Mouse (Mus musculus): ENCODE data around the gene Lrguk. TPM values are rescaled to one million over a fixed set of nuclear protein-coding genes. Genes with fewer than 3 reads are reported as not detected.
A peak's percentile ranks its signal among the peaks of the same experiment; 100 is the strongest.

The Lrguk gene
- total and polyA plus RNA-seq, 3 experiments, result 0.09 to 0.18 (median 0.10) TPM

GRCm38 (mm10) chr6:34071936-34072335 is 42.7 kb downstream of the Lrguk start:
- TF ChIP-seq POLR2A (IDR thresholded peaks at IDR 0.05; ENCODE audit: insufficient read depth, low read depth, low read length), result no peak
- TF ChIP-seq EP300 (IDR thresholded peaks at IDR 0.05; ENCODE audit: insufficient read depth, low read depth, low read length), result no peak
- no peak for TF ChIP-seq CTCF (IDR thresholded peaks at IDR 0.05)
- Histone ChIP-seq H3K79me2 (replicated peaks; ENCODE audit: control insufficient read depth, insufficient read depth, low read length) (no peaks in the 10 kb centered on the region), H3K27me3 (ENCODE audit: control insufficient read depth, insufficient read depth, low read length) (no peaks in the 10 kb centered on the region), H3K4me3 (no peak overlapping the region), H3K4me1 (ENCODE audit: control insufficient read depth, insufficient read depth, low read length) (no peaks in the 10 kb centered on the region), H3K36me3 (ENCODE audit: control insufficient read depth, insufficient read depth, low read length) (no peaks in the 10 kb centered on the region), H3K9ac (ENCODE audit: low read depth, low read length) (no peak overlapping the region), H3K27ac (no peak overlapping the region)
- WGBS, result 56% methylated on average over 5 of the region's 5 CpGs
- intact Hi-C loops (cut with DNase I), result no loop called here
- DNase-seq, result no peak

DNA sequence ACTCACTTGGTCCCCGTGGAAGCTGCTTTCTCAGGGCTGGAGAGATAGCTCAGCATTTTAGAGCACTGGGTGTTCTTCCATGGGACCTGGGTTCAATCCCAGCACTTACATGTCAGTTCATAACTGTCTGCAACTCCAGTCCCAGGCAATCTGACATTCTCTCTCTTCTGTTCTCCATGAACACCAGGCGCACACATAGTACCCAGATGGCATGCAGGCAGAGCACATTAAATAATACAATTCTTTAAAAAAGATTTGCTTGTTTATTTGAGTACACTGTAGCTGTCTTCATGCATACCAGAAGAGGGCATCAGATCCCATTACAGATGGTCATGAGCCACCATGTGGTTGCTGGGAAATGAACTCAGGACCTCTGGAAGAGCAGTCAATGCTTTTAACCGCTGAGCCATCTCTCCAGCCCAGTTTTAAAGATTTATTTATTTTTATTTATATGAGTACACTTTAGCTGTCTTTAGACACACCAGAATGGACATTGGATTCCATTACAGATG is 44.7 kb downstream of the Lrguk start:
- H3K4me1 ChIP-seq (ENCODE audit: control insufficient read depth, insufficient read depth, low read length), result no peaks in the 10 kb centered on the region
- no peak overlapping the region for H3K4me3 ChIP-seq
- intact Hi-C loops (cut with DNase I), result no loop called here
- H3K79me2 ChIP-seq (replicated peaks; ENCODE audit: control insufficient read depth, insufficient read depth, low read length), result no peaks in the 10 kb centered on the region
- WGBS, result 82% methylated on average over 3 of the region's 3 CpGs
- H3K27ac ChIP-seq, result no peak overlapping the region
- DNase-seq, result no peak
- no peaks in the 10 kb centered on the region for H3K36me3 ChIP-seq (ENCODE audit: control insufficient read depth, insufficient read depth, low read length)
- TF ChIP-seq POLR2A (IDR thresholded peaks at IDR 0.05; ENCODE audit: insufficient read depth, low read depth, low read length), result no peak
- TF ChIP-seq CTCF (IDR thresholded peaks at IDR 0.05), result peak; percentile 26; the same call in 1 of the 2 replicates
- no peaks in the 10 kb centered on the region for H3K27me3 ChIP-seq (ENCODE audit: control insufficient read depth, insufficient read depth, low read length)
- H3K9ac ChIP-seq (ENCODE audit: low read depth, low read length), result no peak overlapping the region

DNA sequence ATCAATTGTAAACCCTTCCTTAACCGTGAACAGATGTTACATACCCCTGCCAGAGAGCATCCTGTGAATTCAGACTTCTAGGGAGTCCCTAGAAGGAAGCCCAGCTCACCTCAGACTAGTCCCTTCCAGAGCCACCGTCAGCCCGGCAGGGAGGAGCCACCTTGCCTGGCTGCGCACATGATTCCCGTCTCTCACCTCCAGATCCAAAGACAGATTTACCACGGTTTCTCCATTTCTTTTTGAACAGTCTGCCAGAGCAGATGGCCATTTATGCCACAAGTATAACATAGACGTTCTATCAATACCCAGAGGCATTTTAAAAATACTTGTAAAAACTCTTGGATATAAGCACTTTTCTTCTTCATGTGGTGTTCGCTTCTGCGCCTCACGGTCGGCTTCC is 46.3 kb downstream of the Lrguk start:
- Histone ChIP-seq H3K9ac (ENCODE audit: low read depth, low read length) (no peak overlapping the region), H3K27ac (no peak overlapping the region), H3K4me1 (ENCODE audit: control insufficient read depth, insufficient read depth, low read length) (no peaks in the 10 kb centered on the region), H3K79me2 (replicated peaks; ENCODE audit: control insufficient read depth, insufficient read depth, low read length) (no peaks in the 10 kb centered on the region), H3K36me3 (ENCODE audit: control insufficient read depth, insufficient read depth, low read length) (no peaks in the 10 kb centered on the region), H3K4me3 (no peak overlapping the region), H3K27me3 (ENCODE audit: control insufficient read depth, insufficient read depth, low read length) (no peaks in the 10 kb centered on the region)
- TF ChIP-seq EP300 (IDR thresholded peaks at IDR 0.05; ENCODE audit: insufficient read depth, low read depth, low read length) (no peak), POLR2A (IDR thresholded peaks at IDR 0.05; ENCODE audit: insufficient read depth, low read depth, low read length) (no peak), CTCF (IDR thresholded peaks at IDR 0.05) (no peak)
- intact Hi-C loops (cut with DNase I), result no loop called here
- no peak for DNase-seq
- 85% methylated on average over 11 of the region's 11 CpGs for WGBS

DNA sequence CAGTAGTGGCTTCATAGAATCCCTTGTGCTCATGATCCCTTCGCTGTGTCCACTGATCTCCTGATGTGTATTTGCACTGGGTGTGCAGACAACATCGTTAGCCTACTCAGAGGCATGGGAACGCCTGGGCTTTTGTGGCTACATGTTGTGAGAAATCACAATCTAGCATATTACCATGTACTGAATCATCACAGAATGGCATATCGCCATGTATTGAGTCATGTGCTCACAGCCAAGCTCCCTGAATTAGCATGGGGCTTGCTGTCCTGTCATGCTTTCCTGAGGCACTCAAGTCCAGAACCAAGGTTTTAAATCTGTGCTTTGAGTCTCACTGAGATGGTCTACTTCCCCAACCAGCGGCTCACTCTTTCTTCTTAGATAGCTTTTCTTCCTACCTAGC is 54.2 kb downstream of the Lrguk start:
- Histone ChIP-seq H3K9ac (ENCODE audit: low read depth, low read length) (no peak overlapping the region), H3K4me3 (no peak overlapping the region), H3K4me1 (ENCODE audit: control insufficient read depth, insufficient read depth, low read length) (no peaks in the 10 kb centered on the region), H3K27me3 (ENCODE audit: control insufficient read depth, insufficient read depth, low read length) (no peaks in the 10 kb centered on the region), H3K79me2 (replicated peaks; ENCODE audit: control insufficient read depth, insufficient read depth, low read length) (no peaks in the 10 kb centered on the region), H3K27ac (no peak overlapping the region), H3K36me3 (ENCODE audit: control insufficient read depth, insufficient read depth, low read length) (no peaks in the 10 kb centered on the region)
- DNase-seq, result no peak
- TF ChIP-seq POLR2A (IDR thresholded peaks at IDR 0.05; ENCODE audit: insufficient read depth, low read depth, low read length) (no peak), EP300 (IDR thresholded peaks at IDR 0.05; ENCODE audit: insufficient read depth, low read depth, low read length) (no peak), CTCF (IDR thresholded peaks at IDR 0.05) (no peak)
- WGBS, result 83% methylated on average over 5 of the region's 5 CpGs
- intact Hi-C loops (cut with DNase I), result no loop called here

DNA sequence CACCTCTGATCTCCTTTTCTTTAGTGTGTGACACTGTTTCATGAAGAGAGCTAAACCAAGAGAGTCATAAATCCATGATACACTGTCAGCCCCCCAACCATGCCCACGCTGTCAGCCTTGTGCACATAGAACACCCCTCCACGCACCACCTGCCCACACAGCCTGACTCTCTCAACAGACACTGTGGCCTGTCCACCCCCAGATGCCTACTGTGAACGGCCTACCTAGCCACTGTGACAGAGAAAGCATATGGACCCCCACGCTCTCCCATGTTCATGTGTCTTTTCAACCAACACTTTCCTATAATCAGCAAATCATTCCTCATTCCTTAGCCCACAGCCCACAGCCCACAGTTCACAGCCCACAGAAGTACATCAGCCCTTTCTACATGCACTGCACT is 58.5 kb downstream of the Lrguk start:
- WGBS, result 87% methylated on average over 4 of the region's 4 CpGs
- Histone ChIP-seq H3K27me3 (ENCODE audit: control insufficient read depth, insufficient read depth, low read length) (no peaks in the 10 kb centered on the region), H3K79me2 (replicated peaks; ENCODE audit: control insufficient read depth, insufficient read depth, low read length) (no peaks in the 10 kb centered on the region), H3K4me1 (ENCODE audit: control insufficient read depth, insufficient read depth, low read length) (no peaks in the 10 kb centered on the region), H3K36me3 (ENCODE audit: control insufficient read depth, insufficient read depth, low read length) (no peaks in the 10 kb centered on the region), H3K9ac (ENCODE audit: low read depth, low read length) (no peak overlapping the region), H3K4me3 (no peak overlapping the region), H3K27ac (no peak overlapping the region)
- DNase-seq, result no peak
- no peak for TF ChIP-seq CTCF (IDR thresholded peaks at IDR 0.05)
- TF ChIP-seq EP300 (IDR thresholded peaks at IDR 0.05; ENCODE audit: insufficient read depth, low read depth, low read length), result no peak
- no peak for TF ChIP-seq POLR2A (IDR thresholded peaks at IDR 0.05; ENCODE audit: insufficient read depth, low read depth, low read length)
- intact Hi-C loops (cut with DNase I), result no loop called here

DNA sequence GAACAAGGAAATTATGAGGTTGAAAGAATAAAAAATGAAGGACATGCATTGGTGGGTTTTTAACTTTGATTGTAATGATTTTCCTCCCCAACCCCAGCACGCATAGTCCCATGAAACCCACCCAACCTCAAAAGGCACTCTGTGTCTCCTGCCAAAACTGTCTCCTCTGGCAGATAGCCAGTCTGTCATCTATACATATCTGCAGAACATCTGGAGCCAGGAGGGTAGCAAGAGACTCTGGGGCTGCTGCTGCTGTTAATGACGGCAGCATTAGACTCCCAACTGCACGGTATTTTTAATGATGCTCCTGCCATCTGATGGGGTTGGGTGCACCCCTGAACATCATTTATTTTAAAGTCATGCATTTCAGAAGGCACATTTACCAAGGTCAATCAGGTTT is 59.7 kb downstream of the Lrguk start:
- Histone ChIP-seq H3K4me1 (ENCODE audit: control insufficient read depth, insufficient read depth, low read length) (no peaks in the 10 kb centered on the region), H3K4me3 (no peak overlapping the region), H3K36me3 (ENCODE audit: control insufficient read depth, insufficient read depth, low read length) (no peaks in the 10 kb centered on the region), H3K79me2 (replicated peaks; ENCODE audit: control insufficient read depth, insufficient read depth, low read length) (no peaks in the 10 kb centered on the region), H3K9ac (ENCODE audit: low read depth, low read length) (no peak overlapping the region), H3K27me3 (ENCODE audit: control insufficient read depth, insufficient read depth, low read length) (no peaks in the 10 kb centered on the region), H3K27ac (no peak overlapping the region)
- DNase-seq, result no peak
- 61% methylated on average over 3 of the region's 3 CpGs for WGBS
- TF ChIP-seq POLR2A (IDR thresholded peaks at IDR 0.05; ENCODE audit: insufficient read depth, low read depth, low read length), result no peak
- no peak for TF ChIP-seq CTCF (IDR thresholded peaks at IDR 0.05)
- no peak for TF ChIP-seq EP300 (IDR thresholded peaks at IDR 0.05; ENCODE audit: insufficient read depth, low read depth, low read length)
- intact Hi-C loops (cut with DNase I), result no loop called here
